Mouse (Mus musculus): ENCODE measurements at regions not wholly inside any gene's neighbourhood (a gene's known extent, or its start where the extent isn't known, plus 50 kb on each side); places are given as distances from the start of the nearest gene placed in this dataset.

DNA sequence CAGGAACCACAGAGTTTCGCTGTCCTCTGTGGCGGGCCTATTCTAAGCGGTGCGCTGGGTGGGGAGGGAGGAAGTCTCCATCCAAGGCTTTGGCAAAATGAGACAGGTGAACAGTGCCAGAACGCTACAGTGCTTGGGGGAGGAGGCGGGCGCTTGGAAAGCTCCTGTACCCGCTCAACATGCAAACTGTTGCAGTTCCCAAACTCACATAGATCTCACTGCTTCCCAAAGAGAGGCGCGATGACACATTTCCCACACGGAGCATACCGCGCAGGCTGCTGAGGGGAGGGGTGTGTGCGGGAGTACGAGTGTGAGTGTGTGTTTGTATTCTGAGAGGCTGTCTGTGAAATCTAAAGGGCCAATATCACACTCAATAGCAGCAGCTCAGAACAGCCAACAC, 345.1 kb downstream of the 3100002H09Rik start:
- TF ChIP-seq POLR2A (IDR thresholded peaks at IDR 0.05; ENCODE audit: low read depth, low read length) (no peak), CTCF (IDR thresholded peaks at IDR 0.05; ENCODE audit: extremely low read depth, insufficient read depth, insufficient read length, insufficient replicate concordance) (no peak)
- WGBS, result 78% methylated on average over 15 of the region's 15 CpGs
- no peaks in the 10 kb centered on the region for H3K36me3 ChIP-seq (ENCODE audit: control insufficient read depth, insufficient read depth, low read length)

GRCm38 (mm10) chr4:124257006-124257405, 339.2 kb upstream of the 4930535I16Rik start:
- H3K4me1 ChIP-seq (ENCODE audit: control insufficient read depth, insufficient read depth, insufficient read length), result no peaks in the 10 kb centered on the region
- no peak overlapping the region for H3K4me3 ChIP-seq (ENCODE audit: extremely low read depth, insufficient read depth, insufficient read length)
- H3K27ac ChIP-seq (ENCODE audit: insufficient read depth, low read length), result no peak overlapping the region
- 5% methylated on average over 9 of the region's 9 CpGs for WGBS
- H3K36me3 ChIP-seq (ENCODE audit: control insufficient read depth, insufficient read depth, low read length), result no peaks in the 10 kb centered on the region
- TF ChIP-seq CTCF (IDR thresholded peaks at IDR 0.05; ENCODE audit: extremely low read depth, insufficient read depth, insufficient read length, insufficient replicate concordance) (no peak), POLR2A (IDR thresholded peaks at IDR 0.05; ENCODE audit: low read depth, low read length) (no peak)
- DNase-seq (ENCODE audit: low read depth in 1 of 2, low spot score in 2 of 2), result no peak
- H3K27me3 ChIP-seq (ENCODE audit: control insufficient read depth, insufficient read depth, low read length), result no peaks in the 10 kb centered on the region

More for the DNA sequence above, 345.1 kb downstream of the 3100002H09Rik start:
- DNase-seq (ENCODE audit: low read depth in 1 of 2, low spot score in 2 of 2), result no peak
- Histone ChIP-seq H3K4me1 (ENCODE audit: control insufficient read depth, insufficient read depth, insufficient read length) (no peaks in the 10 kb centered on the region), H3K27ac (ENCODE audit: insufficient read depth, low read length) (no peak overlapping the region), H3K4me3 (ENCODE audit: extremely low read depth, insufficient read depth, insufficient read length) (no peak overlapping the region), H3K27me3 (ENCODE audit: control insufficient read depth, insufficient read depth, low read length) (no peaks in the 10 kb centered on the region)

- TF ChIP-seq POLR2A (IDR thresholded peaks at IDR 0.05; ENCODE audit: low read depth, low read length), result no peak
- no peak for TF ChIP-seq CTCF (IDR thresholded peaks at IDR 0.05; ENCODE audit: extremely low read depth, insufficient read depth, insufficient read length, insufficient replicate concordance)
- DNase-seq (ENCODE audit: low read depth in 1 of 2, low spot score in 2 of 2), result no peak
- 81% methylated on average over 7 of the region's 7 CpGs for WGBS
- H3K27me3 ChIP-seq (ENCODE audit: control insufficient read depth, insufficient read depth, low read length), result no peaks in the 10 kb centered on the region
- H3K36me3 ChIP-seq (ENCODE audit: control insufficient read depth, insufficient read depth, low read length), result no peaks in the 10 kb centered on the region
- no peaks in the 10 kb centered on the region for H3K4me1 ChIP-seq (ENCODE audit: control insufficient read depth, insufficient read depth, insufficient read length)
- H3K4me3 ChIP-seq (ENCODE audit: extremely low read depth, insufficient read depth, insufficient read length), result no peak overlapping the region
- no peak overlapping the region for H3K27ac ChIP-seq (ENCODE audit: insufficient read depth, low read length)
These were observed 338.7 kb upstream of the 4930535I16Rik start for GRCm38 (mm10) chr4:124256515-124256914.

DNA sequence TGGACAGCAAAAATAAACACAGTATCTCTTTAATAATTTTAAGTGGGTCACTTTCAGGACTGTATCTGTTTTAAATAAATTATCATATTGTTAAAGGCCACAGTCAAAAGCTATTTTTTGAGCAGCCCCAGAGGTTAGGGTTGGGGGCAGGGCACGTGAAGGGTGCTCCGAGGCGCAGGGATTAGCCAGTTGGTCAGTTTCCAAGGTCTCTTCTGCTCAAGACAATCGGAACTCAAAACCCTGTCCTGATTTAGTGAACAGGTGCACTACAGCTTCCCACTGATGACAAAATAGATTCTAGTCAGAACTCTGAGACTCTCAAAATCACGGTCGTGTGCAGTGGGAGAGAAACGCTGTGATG, 337.3 kb upstream of the 4930535I16Rik start:
- Histone ChIP-seq H3K27me3 (ENCODE audit: control insufficient read depth, insufficient read depth, low read length) (no peaks in the 10 kb centered on the region), H3K27ac (ENCODE audit: insufficient read depth, low read length) (no peak overlapping the region), H3K4me3 (ENCODE audit: extremely low read depth, insufficient read depth, insufficient read length) (no peak overlapping the region), H3K4me1 (ENCODE audit: control insufficient read depth, insufficient read depth, insufficient read length) (no peaks in the 10 kb centered on the region), H3K36me3 (ENCODE audit: control insufficient read depth, insufficient read depth, low read length) (no peaks in the 10 kb centered on the region)
- WGBS, result 70% methylated on average over 7 of the region's 7 CpGs
- DNase-seq (ENCODE audit: low read depth in 1 of 2, low spot score in 2 of 2), result no peak
- no peak for TF ChIP-seq CTCF (IDR thresholded peaks at IDR 0.05; ENCODE audit: extremely low read depth, insufficient read depth, insufficient read length, insufficient replicate concordance)
- no peak for TF ChIP-seq POLR2A (IDR thresholded peaks at IDR 0.05; ENCODE audit: low read depth, low read length)

DNA sequence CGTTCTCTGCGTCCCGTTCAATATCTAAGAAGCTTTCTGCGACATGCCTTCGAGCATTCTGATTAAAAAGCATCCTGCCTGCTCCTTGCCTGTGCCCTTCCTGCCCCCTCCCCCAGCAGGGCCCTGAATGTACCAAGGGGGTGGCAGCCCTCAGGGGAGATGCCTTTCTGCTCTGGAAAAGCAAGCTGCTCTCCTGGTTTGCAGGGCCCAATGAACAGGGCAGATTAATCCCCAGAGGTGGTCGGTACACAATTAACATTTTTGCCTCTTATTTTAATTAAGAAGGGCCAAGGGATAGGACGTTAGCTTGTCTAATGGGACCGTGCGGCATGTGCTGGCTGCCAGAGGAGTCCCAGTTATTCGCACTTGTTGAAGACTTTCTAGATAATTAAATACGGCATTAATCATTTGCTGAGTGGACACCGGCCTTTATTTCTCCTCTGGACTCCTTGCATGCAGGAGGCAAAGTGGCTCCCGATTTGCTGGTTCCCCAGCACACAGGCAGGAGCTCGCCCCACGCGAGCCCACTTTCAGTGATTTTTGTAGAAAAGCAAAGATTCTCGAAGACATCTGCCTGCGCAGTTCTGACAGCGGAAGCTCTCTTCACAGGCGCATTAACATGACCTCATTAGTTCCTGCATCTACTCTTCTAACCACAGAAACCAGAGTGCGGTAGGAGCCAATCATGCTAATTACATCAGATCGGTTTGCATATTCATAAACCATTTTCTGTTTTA, 336.8 kb upstream of the 4930535I16Rik start:
- WGBS, result 56% methylated on average over 22 of the region's 22 CpGs
- Histone ChIP-seq H3K27me3 (ENCODE audit: control insufficient read depth, insufficient read depth, low read length) (no peaks in the 10 kb centered on the region), H3K4me3 (ENCODE audit: extremely low read depth, insufficient read depth, insufficient read length) (no peak overlapping the region), H3K36me3 (ENCODE audit: control insufficient read depth, insufficient read depth, low read length) (no peaks in the 10 kb centered on the region), H3K4me1 (ENCODE audit: control insufficient read depth, insufficient read depth, insufficient read length) (no peaks in the 10 kb centered on the region), H3K27ac (ENCODE audit: insufficient read depth, low read length) (no peak overlapping the region)
- TF ChIP-seq CTCF (IDR thresholded peaks at IDR 0.05; ENCODE audit: extremely low read depth, insufficient read depth, insufficient read length, insufficient replicate concordance), result no peak
- no peak for TF ChIP-seq POLR2A (IDR thresholded peaks at IDR 0.05; ENCODE audit: low read depth, low read length)
- no peak for DNase-seq (ENCODE audit: low read depth in 1 of 2, low spot score in 2 of 2)

DNA sequence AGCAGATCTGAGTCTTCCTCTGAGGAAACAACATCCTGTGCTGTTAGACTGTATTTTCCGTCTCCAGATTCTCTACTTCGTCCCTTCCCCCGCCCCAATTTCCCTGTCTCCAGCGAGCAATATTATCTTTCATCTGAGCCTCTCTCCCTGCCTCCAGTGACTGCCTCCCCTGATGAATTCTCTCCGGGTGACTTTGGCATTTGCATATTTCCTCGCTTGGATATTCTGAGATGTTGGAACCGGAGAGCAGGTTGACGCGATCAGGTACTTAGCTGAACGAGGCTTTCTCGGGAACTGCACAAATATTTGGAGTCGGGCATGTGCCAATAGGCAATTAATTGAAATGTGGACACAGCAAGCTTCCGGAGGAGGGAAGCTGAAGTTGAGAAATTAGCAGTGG, 323.8 kb upstream of the 4930535I16Rik start:
- no peak overlapping the region for H3K4me3 ChIP-seq (ENCODE audit: extremely low read depth, insufficient read depth, insufficient read length)
- no peaks in the 10 kb centered on the region for H3K36me3 ChIP-seq (ENCODE audit: control insufficient read depth, insufficient read depth, low read length)
- H3K27me3 ChIP-seq (ENCODE audit: control insufficient read depth, insufficient read depth, low read length), result no peaks in the 10 kb centered on the region
- TF ChIP-seq CTCF (IDR thresholded peaks at IDR 0.05; ENCODE audit: extremely low read depth, insufficient read depth, insufficient read length, insufficient replicate concordance), result no peak
- TF ChIP-seq POLR2A (IDR thresholded peaks at IDR 0.05; ENCODE audit: low read depth, low read length), result no peak
- no peaks in the 10 kb centered on the region for H3K4me1 ChIP-seq (ENCODE audit: control insufficient read depth, insufficient read depth, insufficient read length)
- no peak overlapping the region for H3K27ac ChIP-seq (ENCODE audit: insufficient read depth, low read length)
- WGBS, result 64% methylated on average over 13 of the region's 13 CpGs
- DNase-seq (ENCODE audit: low read depth in 1 of 2, low spot score in 2 of 2), result no peak

DNA sequence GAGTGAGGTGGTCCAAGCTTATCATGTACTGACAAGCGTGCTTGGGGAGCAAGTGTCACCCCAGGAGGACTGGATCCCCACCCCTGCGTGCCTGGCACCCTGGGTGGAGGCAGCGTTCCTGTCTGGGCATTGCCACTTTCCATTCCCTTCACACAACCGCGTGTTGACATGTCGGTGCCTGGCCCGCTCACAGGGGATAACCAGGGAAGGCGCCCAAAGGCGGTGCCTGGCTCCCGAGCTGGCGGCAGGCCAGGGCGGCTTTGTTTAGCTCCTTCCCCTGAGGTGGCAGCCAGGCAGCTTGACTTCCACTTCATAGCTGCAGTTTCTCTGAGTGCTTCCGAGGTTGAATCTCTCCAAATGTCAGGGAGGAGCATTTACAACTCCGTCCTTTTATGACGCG, 318.7 kb upstream of the 4930535I16Rik start:
- DNase-seq (ENCODE audit: low read depth in 1 of 2, low spot score in 2 of 2), result no peak
- Histone ChIP-seq H3K27me3 (ENCODE audit: control insufficient read depth, insufficient read depth, low read length) (no peaks in the 10 kb centered on the region), H3K36me3 (ENCODE audit: control insufficient read depth, insufficient read depth, low read length) (no peaks in the 10 kb centered on the region), H3K4me1 (ENCODE audit: control insufficient read depth, insufficient read depth, insufficient read length) (no peaks in the 10 kb centered on the region), H3K4me3 (ENCODE audit: extremely low read depth, insufficient read depth, insufficient read length) (no peak overlapping the region), H3K27ac (ENCODE audit: insufficient read depth, low read length) (no peak overlapping the region)
- no peak for TF ChIP-seq POLR2A (IDR thresholded peaks at IDR 0.05; ENCODE audit: low read depth, low read length)
- no peak for TF ChIP-seq CTCF (IDR thresholded peaks at IDR 0.05; ENCODE audit: extremely low read depth, insufficient read depth, insufficient read length, insufficient replicate concordance)
- 74% methylated on average over 16 of the region's 16 CpGs for WGBS

Data from spleen, adult 2 months (tissue).